Mouse (Mus musculus): ENCODE measurements around the gene Erbb2.

DNA sequence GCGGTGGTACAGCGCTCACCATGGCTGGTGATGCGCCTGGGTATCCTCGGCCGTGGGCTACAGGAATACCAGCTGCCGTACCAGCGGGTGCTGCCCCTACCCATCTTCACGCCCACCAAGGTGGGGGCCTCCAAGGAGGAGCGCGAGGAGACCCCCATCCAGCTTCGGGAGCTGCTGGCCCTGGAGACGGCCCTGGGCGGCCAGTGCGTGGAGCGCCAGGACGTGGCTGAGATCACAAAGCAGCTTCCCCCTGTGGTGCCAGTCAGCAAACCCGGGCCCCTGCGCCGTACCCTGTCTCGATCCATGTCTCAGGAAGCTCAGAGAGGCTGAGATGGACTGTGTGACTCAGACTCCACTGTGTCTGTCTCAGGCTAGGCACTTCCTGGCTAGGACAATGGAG is 28.1 kb upstream of the Erbb2 start:
- TF ChIP-seq CTCF (IDR thresholded peaks at IDR 0.05; ENCODE audit: low read depth, low read length) (no peak), POLR2A (IDR thresholded peaks at IDR 0.05; ENCODE audit: extremely low read depth, insufficient read depth, low read length) (no peak)

Measured in liver, adult 2 months (tissue).